Mouse (Mus musculus) small intestine, adult 2 months (tissue): ENCODE measurements at regions not wholly inside any gene's neighbourhood (a gene's known extent, or its start where the extent isn't known, plus 50 kb on each side); places are given as distances from the start of the nearest gene placed in this dataset.

Source experiments
- CTCF ChIP-seq: fragments of 200-500 bp; IDR thresholded peaks from 2 replicates; pipeline ENCODE4 v1.5.1; 2012; ENCODE audit warnings: low read depth, mild to moderate bottlenecking, control low read depth, inconsistent platforms, low read length, moderate library complexity, mixed read lengths; ENCODE audit not compliant: insufficient replicate concordance, insufficient read length; ENCODE audit errors: extremely low read depth
- POLR2A ChIP-seq: fragments of 200-500 bp; IDR thresholded peaks from 2 replicates; pipeline ENCODE4 v1.6.1; 2012; ENCODE audit warnings: low read depth, mild to moderate bottlenecking, control low read depth, inconsistent platforms, low read length, moderate library complexity

DNA sequence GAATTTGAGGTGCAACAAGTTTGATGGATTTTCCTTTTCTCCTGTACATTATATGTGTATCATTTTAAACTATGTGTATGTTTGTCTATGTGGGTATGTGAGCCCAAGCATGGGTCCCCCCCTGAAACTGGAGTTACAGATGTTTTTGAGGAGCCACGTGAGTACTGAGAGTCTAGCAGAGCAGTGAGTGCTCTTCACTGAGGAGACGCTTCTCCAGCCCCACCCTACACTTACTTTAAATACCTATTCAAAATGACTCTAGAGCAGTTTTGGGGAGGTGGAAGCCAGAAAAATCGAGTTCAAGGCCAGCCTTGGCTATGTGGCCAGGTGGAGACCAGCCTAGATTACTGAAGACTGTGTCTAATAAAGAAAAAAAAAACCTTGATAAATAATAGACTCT is 58.2 kb upstream of the Usp9x start:
- no peak for TF ChIP-seq CTCF
- TF ChIP-seq POLR2A, result no peak
